Mouse (Mus musculus): ENCODE data around the gene Rabgef1. TPM values are rescaled to one million over a fixed set of nuclear protein-coding genes. Genes with fewer than 3 reads are reported as not detected.

The Rabgef1 gene
- polyA plus RNA-seq, 1 experiment, result 45.0 TPM

DNA sequence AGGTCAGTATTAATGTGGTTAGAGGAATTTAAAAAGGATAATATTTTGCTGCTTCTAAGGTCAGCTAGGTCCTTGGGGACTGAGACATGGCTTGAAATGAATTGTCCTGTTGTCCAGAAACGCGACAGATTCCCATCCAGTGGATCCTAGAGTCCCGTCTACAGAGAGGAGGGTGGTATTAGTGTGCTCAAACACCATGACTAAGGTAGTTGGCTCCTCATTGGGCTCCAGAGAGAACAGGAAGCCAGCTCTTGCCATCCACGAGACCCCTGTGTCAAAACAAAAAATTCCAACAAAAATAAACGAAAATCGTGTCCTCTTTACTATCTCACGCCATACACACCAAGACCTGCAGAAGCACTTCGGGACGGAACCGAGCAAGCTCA is 50.2 kb downstream of the Rabgef1 start:
- DNase-seq, result no peak
- peaks cover 8% of the 10 kb centered on the region for H3K4me1 ChIP-seq (ENCODE audit: control insufficient read depth, insufficient read depth, low read length)
- peak overlapping the region; percentile 50 for H3K27ac ChIP-seq (ENCODE audit: insufficient read depth, low read length)
- H3K4me3 ChIP-seq (replicated peaks; ENCODE audit: insufficient read depth, low read depth, low read length), result peak overlapping the region; percentile 93
- WGBS, result under 1% methylated on average over 10 of the region's 10 CpGs
- TF ChIP-seq POLR2A (IDR thresholded peaks at IDR 0.05; ENCODE audit: borderline replicate concordance, insufficient read depth, low read length), result no peak
- no peak for TF ChIP-seq CTCF (IDR thresholded peaks at IDR 0.05; ENCODE audit: borderline replicate concordance, insufficient read depth, low read depth, low read length)
- no peaks in the 10 kb centered on the region for H3K27me3 ChIP-seq (ENCODE audit: control insufficient read depth, insufficient read depth, low read length)

DNA sequence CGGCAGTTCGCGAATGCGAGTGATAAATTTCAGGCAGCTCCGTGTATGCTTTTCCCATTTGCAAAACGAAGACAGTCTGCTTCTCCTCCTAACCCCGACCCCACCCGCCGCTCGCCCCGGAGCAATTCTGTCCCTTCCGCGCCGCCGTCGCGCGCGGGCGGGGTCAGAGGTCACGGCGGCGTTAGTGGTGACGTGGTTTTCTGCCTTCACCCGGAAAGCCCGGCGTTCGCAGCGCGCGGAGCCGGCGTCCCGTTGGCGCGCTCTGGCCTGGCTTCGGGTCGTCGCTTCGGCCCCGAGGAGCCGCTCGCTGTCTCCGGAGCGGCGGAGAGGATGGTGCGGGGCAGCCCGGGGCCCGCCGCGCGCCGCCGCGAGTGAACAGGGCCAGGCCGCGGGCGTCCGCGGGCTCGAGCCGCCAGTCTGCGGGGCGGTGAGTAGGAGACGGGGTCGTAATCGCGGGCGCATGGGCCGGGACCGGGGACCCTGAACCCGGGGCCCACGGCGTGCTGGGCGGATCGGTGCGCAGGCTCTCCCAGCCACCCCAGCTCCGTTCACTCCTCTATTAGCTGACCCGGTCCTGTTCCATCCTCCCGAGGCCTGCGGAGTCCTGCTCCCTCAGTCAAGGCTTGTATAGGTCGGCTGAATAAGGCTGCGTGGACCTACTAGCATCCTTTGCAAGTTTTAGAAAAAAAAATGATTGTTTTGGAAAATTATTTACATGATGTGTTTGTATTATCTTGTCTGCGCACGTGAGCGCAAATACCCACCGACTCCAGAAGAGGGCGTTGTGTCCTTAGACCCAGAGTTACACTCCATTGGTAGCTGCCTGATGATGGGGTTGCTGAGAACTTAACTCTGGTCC is 50.8 kb downstream of the Rabgef1 start:
- no peaks in the 10 kb centered on the region for H3K27me3 ChIP-seq (ENCODE audit: control insufficient read depth, insufficient read depth, low read length)
- peak; percentile 95 to 98 for DNase-seq

GRCm38 (mm10) chr5:130226790-130227189 is 55.2 kb downstream of the Rabgef1 start:
- Histone ChIP-seq H3K4me1 (ENCODE audit: control insufficient read depth, insufficient read depth, low read length) (peaks cover 8% of the 10 kb centered on the region), H3K27me3 (ENCODE audit: control insufficient read depth, insufficient read depth, low read length) (no peaks in the 10 kb centered on the region), H3K27ac (ENCODE audit: insufficient read depth, low read length) (no peak overlapping the region), H3K4me3 (replicated peaks; ENCODE audit: insufficient read depth, low read depth, low read length) (no peak overlapping the region)
- no peak for TF ChIP-seq CTCF (IDR thresholded peaks at IDR 0.05; ENCODE audit: borderline replicate concordance, insufficient read depth, low read depth, low read length)
- no peak for TF ChIP-seq POLR2A (IDR thresholded peaks at IDR 0.05; ENCODE audit: borderline replicate concordance, insufficient read depth, low read length)
- WGBS, result 92% methylated on average over 3 of the region's 3 CpGs
- no peak for DNase-seq

More for the DNA sequence above, 50.8 kb downstream of the Rabgef1 start:
- H3K27ac ChIP-seq (ENCODE audit: insufficient read depth, low read length), result peak overlapping the region; percentile 50
- WGBS, result under 1% methylated on average over 88 of the region's 88 CpGs
- H3K4me3 ChIP-seq (replicated peaks; ENCODE audit: insufficient read depth, low read depth, low read length), result peak overlapping the region; percentile 93
- TF ChIP-seq POLR2A (IDR thresholded peaks at IDR 0.05; ENCODE audit: borderline replicate concordance, insufficient read depth, low read length) (peak; percentile 65), CTCF (IDR thresholded peaks at IDR 0.05; ENCODE audit: borderline replicate concordance, insufficient read depth, low read depth, low read length) (peak; percentile 58)
- peaks cover 8% of the 10 kb centered on the region for H3K4me1 ChIP-seq (ENCODE audit: control insufficient read depth, insufficient read depth, low read length)

- Histone ChIP-seq H3K4me1 (ENCODE audit: control insufficient read depth, insufficient read depth, low read length) (peaks cover 8% of the 10 kb centered on the region), H3K27me3 (ENCODE audit: control insufficient read depth, insufficient read depth, low read length) (no peaks in the 10 kb centered on the region), H3K4me3 (replicated peaks; ENCODE audit: insufficient read depth, low read depth, low read length) (no peak overlapping the region), H3K27ac (ENCODE audit: insufficient read depth, low read length) (no peak overlapping the region)
- no peak for DNase-seq
- no peak for TF ChIP-seq CTCF (IDR thresholded peaks at IDR 0.05; ENCODE audit: borderline replicate concordance, insufficient read depth, low read depth, low read length)
- TF ChIP-seq POLR2A (IDR thresholded peaks at IDR 0.05; ENCODE audit: borderline replicate concordance, insufficient read depth, low read length), result no peak
- WGBS, result 76% methylated on average over 4 of the region's 4 CpGs
Observed at GRCm38 (mm10) chr5:130228120-130228519, 56.5 kb downstream of the Rabgef1 start.

DNA sequence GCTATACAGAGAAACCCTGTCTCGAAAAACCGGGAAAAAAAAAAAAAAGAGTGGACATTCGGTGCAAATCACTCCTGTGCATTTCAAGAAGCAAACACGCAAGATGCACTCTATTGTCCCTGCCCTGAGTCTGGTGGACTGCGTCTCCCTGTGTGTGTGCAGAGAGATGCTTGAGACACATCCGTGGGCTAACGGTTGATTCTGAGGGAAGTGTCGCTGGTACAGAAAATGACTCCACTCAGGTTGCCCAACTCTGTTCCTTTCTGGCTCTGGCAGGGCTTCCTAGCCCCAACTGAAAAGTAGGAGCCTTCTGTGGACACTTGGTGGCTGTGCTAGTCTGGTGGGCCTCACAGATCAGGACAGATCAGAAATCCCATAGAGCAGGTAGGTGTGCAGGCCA is 64.7 kb downstream of the Rabgef1 start:
- H3K27ac ChIP-seq (ENCODE audit: insufficient read depth, low read length), result no peak overlapping the region
- no peaks in the 10 kb centered on the region for H3K4me1 ChIP-seq (ENCODE audit: control insufficient read depth, insufficient read depth, low read length)
- WGBS, result 94% methylated on average over 8 of the region's 8 CpGs
- DNase-seq, result no peak
- H3K27me3 ChIP-seq (ENCODE audit: control insufficient read depth, insufficient read depth, low read length), result no peaks in the 10 kb centered on the region
- no peak overlapping the region for H3K4me3 ChIP-seq (replicated peaks; ENCODE audit: insufficient read depth, low read depth, low read length)
- no peak for TF ChIP-seq CTCF (IDR thresholded peaks at IDR 0.05; ENCODE audit: borderline replicate concordance, insufficient read depth, low read depth, low read length)
- no peak for TF ChIP-seq POLR2A (IDR thresholded peaks at IDR 0.05; ENCODE audit: borderline replicate concordance, insufficient read depth, low read length)

GRCm38 (mm10) chr5:130239236-130239635 is 67.6 kb downstream of the Rabgef1 start:
- Histone ChIP-seq H3K4me1 (ENCODE audit: control insufficient read depth, insufficient read depth, low read length) (no peaks in the 10 kb centered on the region), H3K27me3 (ENCODE audit: control insufficient read depth, insufficient read depth, low read length) (no peaks in the 10 kb centered on the region), H3K27ac (ENCODE audit: insufficient read depth, low read length) (no peak overlapping the region), H3K4me3 (replicated peaks; ENCODE audit: insufficient read depth, low read depth, low read length) (no peak overlapping the region)
- TF ChIP-seq POLR2A (IDR thresholded peaks at IDR 0.05; ENCODE audit: borderline replicate concordance, insufficient read depth, low read length) (no peak), CTCF (IDR thresholded peaks at IDR 0.05; ENCODE audit: borderline replicate concordance, insufficient read depth, low read depth, low read length) (no peak)
- WGBS, result 71% methylated on average over 7 of the region's 7 CpGs
- no peak for DNase-seq

- TF ChIP-seq CTCF (IDR thresholded peaks at IDR 0.05; ENCODE audit: borderline replicate concordance, insufficient read depth, low read depth, low read length), result no peak
- TF ChIP-seq POLR2A (IDR thresholded peaks at IDR 0.05; ENCODE audit: borderline replicate concordance, insufficient read depth, low read length), result no peak
- no peak overlapping the region for H3K27ac ChIP-seq (ENCODE audit: insufficient read depth, low read length)
- H3K4me3 ChIP-seq (replicated peaks; ENCODE audit: insufficient read depth, low read depth, low read length), result no peak overlapping the region
- H3K4me1 ChIP-seq (ENCODE audit: control insufficient read depth, insufficient read depth, low read length), result no peaks in the 10 kb centered on the region
- H3K27me3 ChIP-seq (ENCODE audit: control insufficient read depth, insufficient read depth, low read length), result no peaks in the 10 kb centered on the region
- no peak for DNase-seq
- WGBS, result 75% methylated on average over 2 of the region's 2 CpGs
Observed at GRCm38 (mm10) chr5:130239856-130240255, 68.3 kb downstream of the Rabgef1 start.

DNA sequence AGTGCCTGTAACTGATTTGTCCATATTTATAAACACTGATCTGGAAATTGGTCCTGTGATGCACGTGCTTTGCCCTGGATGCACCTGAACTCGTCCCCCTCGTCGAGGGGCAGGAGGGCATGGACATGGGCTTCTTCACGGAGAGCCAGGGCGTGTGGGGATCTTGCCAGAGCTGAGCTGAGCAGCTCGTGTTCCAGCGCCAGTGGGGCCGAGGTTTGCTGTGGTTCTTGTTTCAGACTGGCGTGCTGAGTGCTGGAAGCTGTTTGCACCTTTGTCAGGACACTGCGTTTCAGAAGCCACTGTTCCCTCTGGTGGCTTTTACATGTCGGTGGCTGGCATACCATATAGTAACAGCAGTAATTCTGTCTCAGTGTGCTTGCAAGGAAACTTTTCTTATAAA is 69.8 kb downstream of the Rabgef1 start:
- Histone ChIP-seq H3K4me1 (ENCODE audit: control insufficient read depth, insufficient read depth, low read length) (no peaks in the 10 kb centered on the region), H3K27ac (ENCODE audit: insufficient read depth, low read length) (no peak overlapping the region), H3K27me3 (ENCODE audit: control insufficient read depth, insufficient read depth, low read length) (no peaks in the 10 kb centered on the region), H3K4me3 (replicated peaks; ENCODE audit: insufficient read depth, low read depth, low read length) (no peak overlapping the region)
- no peak for DNase-seq
- TF ChIP-seq POLR2A (IDR thresholded peaks at IDR 0.05; ENCODE audit: borderline replicate concordance, insufficient read depth, low read length) (no peak), CTCF (IDR thresholded peaks at IDR 0.05; ENCODE audit: borderline replicate concordance, insufficient read depth, low read depth, low read length) (no peak)
- WGBS, result 88% methylated on average over 12 of the region's 12 CpGs

Measured in cerebellum, adult 2 months (tissue).